Mouse (Mus musculus): ENCODE results near the gene Mroh2a.

GRCm38 (mm10) chr1:88219054-88219453 lies 7.7 kb upstream of the Mroh2a start:
- TF ChIP-seq POLR2A (IDR thresholded peaks at IDR 0.05; ENCODE audit: low read depth, low read length) (no peak), CTCF (conservative IDR thresholded peaks at IDR 0.05; ENCODE audit: insufficient read depth, insufficient read length, low read depth, low read length) (no peak)

Measured in kidney, adult 2 months (tissue).